Comparison of ENCODE assay signal across 8 mouse cellular contexts in genomic region chr17:24220435-24221411, GRCm38 (mm10). TPM values are rescaled to one million over a fixed set of nuclear protein-coding genes. Genes with fewer than 3 reads are reported as not detected.
DNase-seq lines count a peak whose midpoint lies in the region; ATAC-seq and TF ChIP-seq lines count a peak whose summit lies in the region.

Tedc2 (minus strand) TSS chr17:24220851.

- H3K4me2 ChIP-seq in embryonic facial prominence, embryonic 12.5 days (replicated peaks) = peak within 1 kb of the TSS; percentile 84
- peak within 1 kb of the TSS; percentile 91 for H3K4me2 ChIP-seq in limb, embryonic 11.5 days (ENCODE audit: low read depth, severe bottlenecking)
- peak within 1 kb of the TSS; percentile 97 for H3K4me2 ChIP-seq in midbrain, embryonic 13.5 days (replicated peaks)

- peak within 1 kb of the TSS; percentile 74 for H3K9ac ChIP-seq in embryonic facial prominence, embryonic 12.5 days
- peak within 1 kb of the TSS; percentile 76 for H3K9ac ChIP-seq in limb, embryonic 11.5 days (ENCODE audit: low read length)
- peak within 1 kb of the TSS; percentile 85 for H3K9ac ChIP-seq in midbrain, embryonic 13.5 days (replicated peaks)

- peak within 1 kb of the TSS; percentile 71 for H3K4me3 ChIP-seq in embryonic facial prominence, embryonic 12.5 days
- H3K4me3 ChIP-seq in kidney, adult 2 months (ENCODE audit: insufficient read depth, low read depth, low read length) = peak within 1 kb of the TSS; percentile 89
- H3K4me3 ChIP-seq in limb, embryonic 11.5 days (ENCODE audit: low read depth, low read length) = peak within 1 kb of the TSS; percentile 79
- H3K4me3 ChIP-seq in midbrain, embryonic 13.5 days (replicated peaks) = peak within 1 kb of the TSS; percentile 88
- peak within 1 kb of the TSS; percentile 82 for H3K4me3 ChIP-seq in small intestine, adult 2 months (ENCODE audit: low read depth, low read length)

- peak; percentile 95 for DNase-seq in 3T3-L1 (ENCODE audit: low read depth, low spot score)
- peak; percentile 97 to 98 for DNase-seq in adrenal gland, postnatal 36 days
- DNase-seq in heart, adult 18-20 months = peak; percentile 97 to 99
- DNase-seq in kidney, adult 2 months = peak; percentile 98
- peak; percentile 92 for DNase-seq in limb, embryonic 11.5 days (ENCODE audit: low spot score)

- no peak for TF ChIP-seq CTCF in kidney, adult 2 months (conservative IDR thresholded peaks at IDR 0.05; ENCODE audit: insufficient read depth, insufficient read length, low read depth, low read length)
- no peak for TF ChIP-seq CTCF in small intestine, adult 2 months (IDR thresholded peaks at IDR 0.05; ENCODE audit: extremely low read depth, insufficient read length, insufficient replicate concordance, low read depth, low read length)

- peaks cover 11% of the 10 kb centered on the region for H3K4me1 ChIP-seq in embryonic facial prominence, embryonic 12.5 days
- peaks cover 8% of the 10 kb centered on the region for H3K4me1 ChIP-seq in kidney, adult 2 months (ENCODE audit: control insufficient read depth, insufficient read depth, low read length)
- peaks cover 8% of the 10 kb centered on the region for H3K4me1 ChIP-seq in limb, embryonic 11.5 days (ENCODE audit: control insufficient read depth, insufficient read depth, low read length)
- H3K4me1 ChIP-seq in midbrain, embryonic 13.5 days (replicated peaks) = peaks cover 18% of the 10 kb centered on the region
- H3K4me1 ChIP-seq in small intestine, adult 2 months (ENCODE audit: control insufficient read depth, insufficient read depth, insufficient read length, low read length) = peaks cover 12% of the 10 kb centered on the region

- TF ChIP-seq POLR2A in kidney, adult 2 months (IDR thresholded peaks at IDR 0.05; ENCODE audit: low read depth, low read length) = no peak
- TF ChIP-seq POLR2A in small intestine, adult 2 months (IDR thresholded peaks at IDR 0.05; ENCODE audit: low read depth, low read length) = peak; percentile 29; the same call in 1 of the 2 replicates

- H3K36me3 ChIP-seq in embryonic facial prominence, embryonic 12.5 days = peaks cover 52% of the 10 kb centered on the region
- no peaks in the 10 kb centered on the region for H3K36me3 ChIP-seq in kidney, adult 2 months (ENCODE audit: control insufficient read depth, insufficient read depth, low read length)
- peaks cover 37% of the 10 kb centered on the region for H3K36me3 ChIP-seq in limb, embryonic 11.5 days (ENCODE audit: control insufficient read depth, insufficient read depth, low read length)
- peaks cover 48% of the 10 kb centered on the region for H3K36me3 ChIP-seq in midbrain, embryonic 13.5 days
- H3K36me3 ChIP-seq in small intestine, adult 2 months (ENCODE audit: control insufficient read depth, insufficient read depth, low read length) = peaks cover 5% of the 10 kb centered on the region

- H3K27me3 ChIP-seq in embryonic facial prominence, embryonic 12.5 days = no peaks in the 10 kb centered on the region
- H3K27me3 ChIP-seq in kidney, adult 2 months (replicated peaks; ENCODE audit: control insufficient read depth, insufficient read depth, low read length) = no peaks in the 10 kb centered on the region
- H3K27me3 ChIP-seq in limb, embryonic 11.5 days (ENCODE audit: control insufficient read depth, insufficient read depth, low read length) = no peaks in the 10 kb centered on the region
- H3K27me3 ChIP-seq in midbrain, embryonic 13.5 days = no peaks in the 10 kb centered on the region
- H3K27me3 ChIP-seq in small intestine, adult 2 months (ENCODE audit: control insufficient read depth, insufficient read depth, low read length) = no peaks in the 10 kb centered on the region

- H3K9me3 ChIP-seq in embryonic facial prominence, embryonic 12.5 days = no peaks in the 10 kb centered on the region
- H3K9me3 ChIP-seq in limb, embryonic 11.5 days (ENCODE audit: control insufficient read depth, low read length) = no peaks in the 10 kb centered on the region
- H3K9me3 ChIP-seq in midbrain, embryonic 13.5 days = no peaks in the 10 kb centered on the region

- peak within 1 kb of the TSS; percentile 59; the same call in 1 of the 2 replicates for H3K27ac ChIP-seq in embryonic facial prominence, embryonic 12.5 days
- peak within 1 kb of the TSS; percentile 24 for H3K27ac ChIP-seq in kidney, adult 2 months (ENCODE audit: insufficient read depth, low read depth, low read length)
- H3K27ac ChIP-seq in limb, embryonic 11.5 days (replicated peaks; ENCODE audit: low read depth, low read length) = no peak within 1 kb of the TSS
- H3K27ac ChIP-seq in midbrain, embryonic 13.5 days = peak within 1 kb of the TSS; percentile 68; the same call in 1 of the 2 replicates
- peak within 1 kb of the TSS; percentile 30; the same call in 1 of the 2 replicates for H3K27ac ChIP-seq in small intestine, adult 2 months (ENCODE audit: insufficient read depth, low read depth, low read length)

- peak; percentile 87 for ATAC-seq in embryonic facial prominence, embryonic 12.5 days (ENCODE audit: insufficient number of reproducible peaks, insufficient read depth, low FRiP score, low TSS enrichment)
- ATAC-seq in limb, embryonic 11.5 days (ENCODE audit: insufficient number of reproducible peaks, low FRiP score, low TSS enrichment, low read depth) = peak; percentile 88
- peak; percentile 95 for ATAC-seq in midbrain, embryonic 13.5 days

- WGBS in embryonic facial prominence, embryonic 12.5 days = 6% methylated on average over 41 of the region's 41 CpGs
- WGBS in kidney, adult 2 months = 5% methylated on average over 41 of the region's 41 CpGs
- 6% methylated on average over 41 of the region's 41 CpGs for WGBS in limb, embryonic 11.5 days
- 4% methylated on average over 41 of the region's 41 CpGs for WGBS in midbrain, embryonic 13.5 days
- WGBS in small intestine, adult 2 months = 2% methylated on average over 41 of the region's 41 CpGs

RNA-seq across cellular contexts. Expression of gene Tedc2, which starts in this region (rescaled TPM):
- 1 to 10 TPM; 5.7 to 6.4 TPM for total RNA-seq in adrenal gland, postnatal 36 days (2021)
- polyA plus RNA-seq in embryonic facial prominence, embryonic 12.5 days (2016; fragmentation: Nextera tagmentation; extraction: Ambion mirVana) = 16.2 and 16.5 TPM in 2 replicates
- 1 to 10 TPM; 1.9 to 3.0 TPM for total RNA-seq in heart, adult 18-20 months (2021)
- polyA plus RNA-seq in kidney, adult 2 months (2012; rRNA removed) = 4.6 and 5.2 TPM in 2 replicates
- polyA plus RNA-seq in limb, embryonic 11.5 days (2014; fragmentation: Nextera tagmentation; extraction: Ambion mirVana) = 21.9 and 23.4 TPM in 2 replicates
- polyA plus RNA-seq in midbrain, embryonic 13.5 days (2015; fragmentation: Nextera tagmentation; extraction: Ambion mirVana) = 13.9 and 14.4 TPM in 2 replicates
- polyA plus RNA-seq in small intestine, adult 2 months (2012; rRNA removed) = 4.2 and 4.6 TPM in 2 replicates
